Mouse (Mus musculus) regulatory T cell (primary cell): ENCODE results near the gene Nek6.

Experiments used
- in situ Hi-C: fragments of 300-600 bp; cut with MboI, MseI; formaldehyde crosslinking; loops from one replicate; pipeline ENCODE4 v1.15.1; 2025; ENCODE audit warnings: high pct_unique_total_duplicates

The Nek6 gene

DNA sequence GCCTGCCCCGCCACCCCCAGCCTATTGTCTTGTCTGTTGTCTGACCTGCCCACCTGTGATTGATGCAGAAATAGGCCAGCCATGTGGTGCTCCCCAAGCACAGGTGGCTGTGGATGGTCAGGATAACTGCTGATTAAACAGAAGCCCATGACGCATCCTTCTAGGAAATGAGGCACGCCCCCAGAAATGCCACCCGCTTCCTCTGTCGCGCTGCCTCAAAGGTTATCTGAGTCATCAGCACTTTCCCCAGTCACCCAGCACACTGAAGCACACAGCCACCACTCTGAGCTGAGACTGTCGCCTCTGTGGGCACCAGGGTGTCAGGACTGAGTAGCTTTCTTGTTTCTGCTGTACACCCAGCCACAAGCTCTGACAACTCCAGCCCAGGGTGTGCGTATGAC, 24.9 kb downstream of the Nek6 start:
- in situ Hi-C loops = loop anchor here (5.0 kb wide), 1 partner anchor 71 kb away; no protein-coding TSS in a partner anchor

DNA sequence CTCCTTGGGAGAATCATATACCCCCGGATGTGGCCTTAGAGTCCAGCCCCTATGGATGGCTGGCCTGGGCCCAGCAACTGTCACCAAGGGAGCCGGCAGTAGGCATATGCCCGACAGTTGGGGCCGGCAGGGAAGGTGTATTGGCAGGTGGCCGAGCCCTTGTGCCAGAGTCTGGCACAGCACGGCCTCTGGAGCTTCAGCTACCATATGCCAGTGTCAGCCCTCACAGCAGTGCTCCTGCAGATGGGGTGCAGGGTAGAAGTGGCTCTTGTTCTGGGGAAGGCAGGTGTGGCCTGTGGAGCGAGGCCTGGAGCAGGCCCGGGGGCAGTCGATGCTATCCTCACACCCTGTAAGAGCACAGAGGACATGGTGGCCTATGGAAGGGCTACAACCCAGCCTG, 28.2 kb downstream of the Nek6 start:
- in situ Hi-C loops = loop anchor here (5.0 kb wide), 1 partner anchor 68 kb away; no protein-coding TSS in a partner anchor

DNA sequence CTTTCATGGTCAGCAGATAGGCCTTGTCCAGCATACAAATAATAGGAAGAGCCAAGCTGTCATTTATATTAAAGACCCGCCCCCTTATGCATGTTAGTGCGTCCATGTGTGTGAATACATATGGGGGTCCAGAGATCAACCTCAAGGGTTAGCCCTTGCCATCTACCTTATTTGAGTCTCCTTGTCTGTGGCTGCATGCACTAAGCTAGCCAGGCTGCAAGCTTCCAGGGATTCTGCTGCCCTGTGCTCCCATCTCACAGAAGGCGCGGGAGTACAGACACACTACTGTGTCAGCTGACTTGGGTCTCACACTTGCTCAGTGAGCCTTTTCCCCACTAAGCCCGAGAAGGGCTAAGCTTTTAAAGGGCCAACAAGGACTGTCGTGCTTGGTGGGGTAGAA, 29.2 kb downstream of the Nek6 start:
- in situ Hi-C loops = no loop called here

DNA sequence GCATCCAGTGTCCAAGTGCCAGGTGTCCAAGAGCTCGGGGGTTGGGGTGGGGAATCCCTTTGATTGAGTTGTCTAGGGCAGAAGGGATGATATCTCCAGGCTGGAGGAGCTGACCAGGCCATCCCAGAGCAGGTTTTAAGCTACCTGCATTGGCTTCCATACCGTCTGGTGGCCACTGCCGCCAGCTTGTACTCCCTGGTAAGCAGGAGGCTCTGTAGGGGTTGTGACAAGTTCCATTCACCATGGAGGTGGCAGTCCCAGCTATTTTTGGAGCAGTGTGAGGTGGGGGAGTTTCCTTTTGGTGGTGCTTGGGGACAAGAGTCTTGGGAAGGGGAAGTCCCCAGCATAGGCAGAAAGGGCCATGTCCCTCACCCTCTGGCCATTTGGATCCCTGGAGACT, 29.7 kb downstream of the Nek6 start:
- in situ Hi-C loops = no loop called here

DNA sequence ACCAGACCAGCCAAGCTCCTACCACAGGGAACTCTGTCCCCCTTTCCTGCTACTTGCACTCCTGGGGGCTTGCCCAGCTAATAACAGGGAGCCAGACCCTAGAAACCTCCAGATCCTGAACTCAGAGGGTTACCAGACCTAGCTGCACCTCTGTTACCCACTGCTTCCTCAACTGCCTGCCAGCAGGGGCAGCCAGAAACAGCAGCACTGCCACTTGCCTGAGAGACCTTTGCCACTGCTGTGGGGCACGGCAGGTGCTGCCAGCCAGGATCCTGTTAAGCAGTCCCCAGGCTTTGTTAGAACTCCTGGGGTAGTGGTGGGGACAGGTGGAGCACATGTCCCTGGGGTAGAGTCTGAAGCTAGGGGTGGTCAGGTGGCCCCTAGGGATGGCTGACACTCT, 30.1 kb downstream of the Nek6 start:
- in situ Hi-C loops = no loop called here

DNA sequence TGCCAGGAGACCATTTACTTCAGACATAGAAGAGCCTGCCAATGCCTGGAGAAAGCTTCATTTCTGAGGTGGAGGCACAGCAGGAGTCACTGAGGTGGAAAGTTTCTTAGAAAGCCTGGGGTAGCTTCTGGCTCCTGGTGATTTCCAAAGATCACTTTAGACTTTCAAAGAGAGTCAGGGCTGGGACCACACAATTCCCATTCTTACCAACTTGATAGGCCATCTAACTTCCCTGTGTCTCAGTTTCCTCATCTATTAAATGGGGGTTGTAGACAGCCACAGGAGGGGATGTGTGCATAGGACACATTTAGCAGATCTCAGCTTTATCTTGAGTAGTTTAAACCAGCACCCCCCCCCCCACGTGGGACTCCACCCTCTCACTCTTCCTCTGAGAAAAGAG, 30.9 kb downstream of the Nek6 start:
- in situ Hi-C loops = no loop called here

DNA sequence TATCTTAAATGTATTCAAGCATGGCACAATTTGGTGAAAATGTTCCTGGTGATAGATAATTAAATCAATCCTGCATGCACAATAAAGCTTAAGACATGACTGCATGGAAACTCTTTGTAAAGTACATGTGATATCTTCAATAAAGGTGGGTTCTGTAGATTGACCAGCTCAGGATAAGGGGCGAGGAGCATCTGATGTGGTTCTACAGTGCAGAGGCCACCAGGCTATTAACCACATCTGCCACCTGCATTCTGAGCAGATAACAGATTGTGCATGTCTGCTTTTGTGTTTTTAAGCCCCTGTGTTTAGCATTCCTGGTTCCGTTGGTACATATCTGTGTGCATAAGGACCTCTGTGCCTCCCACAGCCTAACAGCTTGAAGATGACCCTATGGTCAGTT, 31.7 kb downstream of the Nek6 start:
- in situ Hi-C loops = no loop called here

DNA sequence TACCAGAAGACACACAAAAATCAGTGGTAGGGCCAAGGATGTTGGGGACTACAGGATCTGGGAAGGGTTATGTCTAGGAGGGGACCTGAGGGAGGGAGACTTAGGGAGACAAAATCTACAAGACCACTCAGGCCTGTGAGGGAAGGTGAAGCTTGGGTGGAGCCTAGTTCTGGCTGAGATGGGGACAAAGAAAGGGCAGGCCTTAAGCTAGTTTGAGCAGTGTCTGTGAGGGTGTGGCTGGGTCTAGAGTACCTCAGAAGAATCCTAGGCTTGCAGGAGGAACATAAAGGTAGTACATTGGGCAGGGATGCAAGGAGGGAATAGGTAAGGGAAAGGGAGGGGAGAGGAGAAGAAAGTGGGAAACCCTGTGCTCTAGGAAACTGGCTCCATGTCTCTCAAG, 32.9 kb downstream of the Nek6 start:
- in situ Hi-C loops = no loop called here

DNA sequence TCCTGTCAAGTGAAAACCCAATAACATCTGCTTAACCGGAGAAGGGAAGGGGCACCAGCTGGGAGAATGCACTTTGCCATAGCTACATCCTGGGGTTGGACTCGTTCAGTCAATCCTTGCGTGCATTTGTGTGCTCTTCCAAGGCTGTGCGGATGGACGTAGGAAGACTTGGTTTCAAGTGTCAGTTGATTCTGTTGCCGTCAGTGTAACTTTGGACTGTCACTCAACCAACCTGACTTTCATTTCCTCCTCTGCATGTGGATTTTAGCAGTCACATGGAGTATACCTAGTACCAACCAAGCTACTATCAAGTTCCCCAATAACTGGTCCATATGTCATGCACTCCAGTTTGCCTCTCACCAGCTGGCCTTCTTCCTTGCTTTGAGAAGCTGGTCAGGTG, 33.5 kb downstream of the Nek6 start:
- in situ Hi-C loops = no loop called here

DNA sequence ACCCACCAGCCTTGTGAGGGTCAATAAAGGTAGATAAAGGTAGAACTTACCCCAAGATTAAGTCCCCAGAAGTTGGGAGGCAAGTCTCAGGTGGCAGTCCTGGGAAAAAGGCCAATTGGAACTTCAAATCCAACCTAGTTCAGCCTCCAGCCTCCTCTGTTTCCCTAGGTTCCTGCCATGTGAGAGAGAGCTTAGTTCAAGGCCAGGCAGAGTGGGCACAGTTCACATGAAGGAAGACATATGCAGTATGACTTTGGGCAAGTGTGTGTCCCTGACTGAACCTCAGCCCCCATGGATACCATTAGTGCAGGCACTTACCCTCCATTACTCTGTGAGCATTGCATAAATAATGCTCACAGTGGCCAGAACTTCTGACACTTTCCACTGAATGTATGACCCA, 34.3 kb downstream of the Nek6 start:
- in situ Hi-C loops = no loop called here

DNA sequence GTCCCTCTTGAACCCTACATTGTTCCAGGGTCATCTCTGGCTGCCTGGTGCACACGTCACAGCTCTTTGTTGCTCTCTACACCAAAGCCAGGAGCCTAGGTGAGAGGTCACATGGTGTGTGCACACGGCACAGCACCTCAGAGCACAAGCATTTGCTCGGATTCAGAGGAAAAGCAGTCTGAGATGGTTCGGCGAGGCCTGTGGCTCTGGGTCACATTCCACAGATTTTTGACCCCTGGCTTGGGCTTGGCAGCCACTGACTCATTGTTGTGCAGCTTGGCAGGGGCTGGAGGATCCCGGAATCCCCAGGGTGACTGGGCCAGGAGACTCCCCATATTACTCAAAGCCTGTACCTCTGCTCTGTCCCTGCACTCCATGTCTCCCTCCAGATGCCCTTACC, 34.8 kb downstream of the Nek6 start:
- in situ Hi-C loops = no loop called here

DNA sequence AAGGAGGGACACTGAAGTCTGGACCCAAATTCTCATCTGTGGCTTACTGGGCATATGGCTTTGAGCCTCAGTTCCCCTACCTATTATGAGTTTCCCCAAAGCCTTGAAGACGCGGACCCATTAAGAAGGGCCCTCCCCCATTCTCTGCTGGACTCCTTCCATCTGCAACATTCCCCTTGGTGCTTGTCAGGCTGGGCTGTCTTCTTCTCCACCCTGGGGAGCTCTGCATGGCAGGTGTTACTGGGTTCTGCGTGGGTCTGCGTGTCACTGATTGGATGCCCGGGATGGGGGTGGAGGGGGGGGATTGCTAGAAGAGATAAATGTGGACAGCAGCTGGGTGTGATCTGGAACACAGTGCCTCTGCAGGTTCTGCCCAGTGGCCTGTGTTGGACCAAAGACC, 35.3 kb downstream of the Nek6 start:
- in situ Hi-C loops = no loop called here

DNA sequence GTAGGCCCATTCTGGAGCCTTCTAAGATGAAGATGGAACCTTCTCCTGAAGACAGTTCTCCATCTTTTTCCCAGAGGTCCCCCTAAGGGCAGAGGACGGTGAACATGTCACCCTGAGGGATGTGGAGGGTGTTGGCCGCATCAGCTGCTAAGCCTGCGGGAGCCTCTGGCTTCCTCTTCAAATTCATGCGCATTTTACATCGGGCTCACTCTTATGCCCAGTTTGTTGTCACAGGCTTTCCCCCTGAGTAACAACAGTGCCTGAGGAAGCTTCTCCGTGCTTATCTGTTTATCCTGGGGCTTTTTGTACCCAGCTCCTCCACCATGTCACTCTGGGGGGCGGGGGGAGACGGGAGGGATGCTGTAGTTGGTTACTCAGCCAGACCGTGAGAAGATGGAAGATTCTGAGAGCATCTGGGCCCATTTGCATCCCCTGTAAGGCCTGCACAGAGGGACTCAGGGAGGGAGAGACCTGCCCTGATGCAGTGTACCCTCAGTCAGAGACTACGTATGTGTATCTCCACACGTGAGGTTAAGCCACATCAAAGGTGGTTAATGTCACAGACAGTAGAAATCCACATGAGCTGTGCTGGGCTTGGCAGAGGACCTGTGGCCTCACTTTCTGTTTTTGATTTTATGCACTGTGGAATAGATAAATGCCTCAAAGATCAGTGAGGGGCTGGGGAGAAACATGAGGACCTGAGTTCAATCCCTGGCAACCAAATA, 36.5 kb downstream of the Nek6 start:
- in situ Hi-C loops = no loop called here

DNA sequence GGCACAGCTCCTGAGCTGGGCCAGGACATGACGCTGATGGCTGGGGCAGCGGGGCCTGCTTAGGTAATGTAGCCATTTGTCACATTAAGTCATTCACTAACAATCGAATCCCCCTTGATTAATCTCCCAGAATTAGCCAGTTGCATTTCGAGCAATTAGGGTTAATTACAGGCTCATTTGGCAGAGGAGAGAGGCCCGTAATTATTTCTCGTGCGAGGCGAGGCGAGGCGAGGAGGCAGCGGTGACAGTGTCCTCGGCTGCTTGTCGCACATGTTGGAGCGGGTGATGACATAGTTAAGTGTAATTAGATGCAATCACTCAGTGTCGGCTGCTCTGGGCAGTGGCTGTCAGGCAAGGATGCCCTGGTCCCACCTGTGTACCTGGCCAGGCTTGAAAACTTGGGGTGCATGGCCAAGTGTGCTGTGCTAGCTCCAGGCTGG, 40.6 kb downstream of the Nek6 start:
- in situ Hi-C loops = no loop called here

DNA sequence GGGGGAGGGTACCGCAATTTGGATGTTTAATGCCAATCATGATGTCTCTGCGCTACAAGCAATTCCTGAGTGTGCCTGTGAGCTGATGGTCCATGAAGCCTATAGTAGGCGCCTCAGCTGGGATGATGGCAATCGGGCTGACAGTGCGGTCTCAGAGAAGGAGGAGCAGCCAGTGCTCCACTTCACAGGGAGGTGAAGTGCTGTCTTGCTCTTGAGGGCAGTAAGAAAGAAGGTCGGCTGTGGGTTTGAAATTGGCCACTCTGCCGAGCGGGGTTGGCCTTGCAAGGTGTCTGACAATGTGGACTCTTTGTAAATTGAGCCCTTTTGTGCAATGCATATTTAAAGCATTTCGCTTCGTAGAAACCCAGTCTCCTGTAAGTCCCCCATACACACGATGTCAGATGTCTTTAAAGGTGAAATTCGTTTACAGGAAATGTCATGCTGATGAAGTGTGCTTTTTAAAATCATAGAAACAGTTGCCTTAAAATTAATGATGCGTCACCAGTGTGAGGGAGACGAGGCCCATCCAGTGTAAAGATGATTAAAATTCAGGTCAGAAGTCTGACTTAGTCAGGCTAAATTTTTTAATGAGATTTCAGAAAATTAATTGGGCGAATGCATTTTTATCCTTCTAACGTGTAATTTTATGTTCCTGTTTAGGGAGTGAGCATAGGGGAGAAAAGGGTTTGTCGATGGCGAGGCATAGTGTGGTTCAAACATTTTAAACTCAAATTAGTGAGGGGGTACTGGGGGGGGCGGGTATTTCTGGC, 43.0 kb downstream of the Nek6 start:
- in situ Hi-C loops = no loop called here

DNA sequence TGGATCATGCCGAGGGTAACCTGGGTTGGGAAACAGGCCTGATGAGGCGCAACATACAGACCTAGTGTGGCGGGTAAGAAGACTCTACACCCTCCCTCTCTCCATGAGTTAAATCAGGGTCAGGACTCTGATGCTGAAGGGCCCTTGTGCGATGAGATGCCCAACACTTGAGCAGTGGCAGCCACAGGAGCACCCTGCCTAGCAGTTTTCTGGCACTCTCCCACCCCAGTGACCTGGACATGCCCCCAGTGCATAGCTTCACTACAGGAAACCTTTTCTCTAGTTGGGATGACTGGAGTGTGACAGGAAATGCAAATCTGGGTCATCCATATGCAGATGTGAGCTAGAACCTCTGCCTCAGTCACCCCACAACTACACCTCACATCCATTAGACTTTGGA, 44.2 kb downstream of the Nek6 start:
- in situ Hi-C loops = no loop called here

DNA sequence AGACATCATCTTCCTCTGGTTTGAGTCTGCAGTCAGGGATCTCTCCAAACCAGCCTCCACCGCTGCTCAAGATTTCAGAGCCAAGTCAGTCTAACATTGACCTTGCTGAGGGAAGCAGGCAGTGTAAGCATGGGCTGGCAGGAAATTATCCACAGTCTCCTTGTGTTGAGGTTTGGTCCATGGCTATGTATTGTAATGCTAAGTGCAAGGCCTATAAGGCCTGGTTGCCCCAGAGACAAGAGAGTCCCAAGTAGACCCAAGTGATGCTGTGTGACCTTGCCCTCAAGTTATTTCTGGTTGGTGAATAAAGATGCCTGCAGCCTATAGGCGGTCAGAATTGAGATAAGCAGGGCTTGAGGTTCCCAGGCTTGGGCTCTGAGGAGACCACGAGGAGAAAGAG, 45.3 kb downstream of the Nek6 start:
- in situ Hi-C loops = no loop called here

DNA sequence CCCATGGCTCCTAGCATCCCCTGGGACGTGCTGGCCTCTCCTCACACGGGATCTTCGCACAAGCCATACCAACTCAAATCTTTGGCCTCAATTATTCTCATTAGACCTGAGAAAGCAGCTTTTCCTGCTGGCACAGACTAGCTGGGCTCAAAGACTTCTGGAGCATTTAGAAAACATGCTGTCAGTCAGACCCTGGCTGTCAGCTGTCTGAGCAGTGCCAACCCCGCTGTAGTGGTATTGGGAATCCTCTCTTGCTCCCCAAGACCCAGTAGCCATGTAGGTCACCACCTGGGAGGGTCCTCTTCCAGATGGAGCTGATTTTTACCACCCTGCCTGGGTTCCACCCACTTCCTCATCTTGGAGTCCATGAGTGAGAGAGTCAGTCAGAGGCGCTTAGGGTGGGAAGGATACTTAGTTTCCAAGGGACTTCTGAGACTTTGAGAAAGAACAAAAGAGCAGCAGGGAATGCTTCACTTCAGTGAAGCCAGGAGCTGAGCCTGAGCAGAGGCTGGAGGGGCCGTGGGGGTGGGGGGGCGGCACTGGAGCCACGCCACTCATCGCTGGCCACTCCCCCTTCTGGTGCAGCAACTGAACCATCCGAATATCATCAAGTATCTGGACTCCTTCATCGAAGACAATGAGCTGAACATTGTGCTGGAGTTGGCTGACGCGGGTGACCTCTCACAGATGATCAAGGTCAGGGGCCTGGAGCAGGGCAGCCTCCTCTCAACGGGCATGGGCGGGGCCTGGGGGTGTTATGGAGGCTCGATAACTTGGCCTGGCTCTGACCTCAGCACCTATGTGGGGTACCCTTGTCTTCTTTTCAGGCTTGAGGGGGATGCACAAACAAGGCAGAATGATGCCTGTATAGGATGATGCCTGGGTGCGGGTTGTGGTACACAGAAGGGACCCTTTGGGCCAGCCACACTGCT, 49.1 kb downstream of the Nek6 start:
- in situ Hi-C loops = no loop called here

DNA sequence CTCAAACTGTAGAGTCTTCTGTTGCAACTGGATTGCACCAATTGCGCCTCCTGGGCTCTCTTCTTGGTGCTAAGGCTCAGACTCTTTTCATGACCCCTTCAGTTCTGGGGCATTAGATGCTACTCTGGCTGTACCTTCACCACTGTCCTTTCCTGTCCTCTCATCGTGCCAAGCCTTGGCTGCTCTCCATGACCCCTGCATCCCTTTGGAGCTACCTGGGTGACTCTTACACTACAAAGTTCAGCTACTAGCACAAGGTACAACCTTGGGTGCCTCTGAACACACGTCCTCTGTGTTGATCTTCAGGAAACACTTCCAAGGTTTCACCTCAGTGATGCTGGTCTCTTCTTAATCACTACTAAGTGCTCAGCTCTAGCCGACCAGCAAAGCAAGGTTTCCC, 51.2 kb downstream of the Nek6 start:
- in situ Hi-C loops = no loop called here

DNA sequence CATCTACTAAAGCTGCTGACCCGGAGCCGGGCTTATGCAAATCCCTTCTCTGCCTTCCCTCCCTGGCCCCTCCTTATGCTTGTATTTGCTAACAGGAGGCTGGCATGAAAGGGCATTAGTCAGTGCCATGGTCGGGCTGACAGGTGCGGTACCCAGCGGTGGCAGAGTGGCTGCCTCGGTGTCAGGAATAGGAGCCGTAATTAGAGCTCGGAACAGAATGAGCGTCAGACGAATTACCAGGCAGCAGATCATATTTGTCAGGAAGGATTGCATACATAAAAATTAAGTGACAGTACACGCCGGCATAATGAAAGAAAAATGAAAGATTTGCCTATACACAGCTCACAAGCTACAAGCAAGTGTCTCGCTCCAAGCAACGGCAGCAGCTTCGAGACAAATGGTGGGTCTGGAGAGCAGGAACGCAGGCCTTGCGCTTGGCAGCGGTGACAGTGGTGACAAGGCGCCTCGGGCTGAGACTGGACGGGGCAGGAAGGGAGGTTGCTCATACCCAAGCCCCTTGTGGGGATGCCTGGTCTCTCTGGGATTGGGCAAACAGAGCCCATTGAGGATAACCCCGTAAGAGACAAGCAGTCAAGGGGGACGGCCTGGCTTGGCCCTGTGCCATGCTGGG, 60.6 kb downstream of the Nek6 start:
- in situ Hi-C loops = no loop called here

DNA sequence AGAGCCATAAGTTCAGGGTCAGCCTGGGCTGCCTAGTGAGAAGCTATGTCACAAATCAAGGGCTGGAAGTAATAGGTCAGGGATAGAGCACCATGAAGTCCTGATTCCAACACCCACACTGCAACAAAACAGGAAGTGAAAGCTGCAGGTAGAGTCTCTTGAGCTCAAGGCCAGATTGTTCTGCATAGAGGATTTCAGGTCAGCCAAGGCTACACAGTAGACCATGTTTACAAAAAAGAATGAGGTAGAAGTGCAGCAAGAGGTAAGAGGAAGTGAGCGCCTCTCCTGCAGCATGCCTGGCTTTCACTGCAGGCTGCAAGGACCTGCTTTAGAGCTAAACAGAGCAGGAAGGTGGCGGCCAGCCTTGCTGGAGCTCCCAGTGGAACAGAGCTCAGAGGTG, 63.3 kb downstream of the Nek6 start:
- in situ Hi-C loops = loop anchor here (25.0 kb wide), 1 partner anchor 137 kb away; no protein-coding TSS in a partner anchor
